Mouse (Mus musculus): ENCODE results near the gene Asb13.

GRCm38 (mm10) chr13:3679098-3679497 lies 45.3 kb downstream of the Asb13 start:
- TF ChIP-seq CTCF (conservative IDR thresholded peaks at IDR 0.05; ENCODE audit: low read length) (no peak), POU5F1 (IDR thresholded peaks at IDR 0.05; ENCODE audit: borderline replicate concordance, low read length) (no peak), NANOG (IDR thresholded peaks at IDR 0.05; ENCODE audit: borderline replicate concordance, low read length) (no peak)

All from E14TG2a.4 (cell line).